In genomic region chr11:67052321-67052952, GRCm38 (mm10) we compare ENCODE assay signal across 1 mouse cellular context.
TF ChIP-seq lines count a peak whose summit lies in the region.

Adprm (minus strand) TSS chr11:67052594.
Sco1 (plus strand) TSS chr11:67052670.

TF ChIP-seq in myocyte, 11 proteins besides CTCF, POLR2A, EP300 and RAD21 (continued from another document):
- no peak for TF ChIP-seq TCF12 (IDR thresholded peaks at IDR 0.05; ENCODE audit: insufficient read depth, poor library complexity, severe bottlenecking)
